Mouse (Mus musculus): ENCODE results near the gene Gm20388.

- TF ChIP-seq TAL1 (IDR thresholded peaks at IDR 0.05; ENCODE audit: low read length): no peak
- no peak for TF ChIP-seq GATA1 (IDR thresholded peaks at IDR 0.05; ENCODE audit: low read length)
Observed at GRCm38 (mm10) chr8:124020439-124021236, 4110.0 kb downstream of the Gm20388 start.

Data from erythroblast, embryonic 14.5 days (primary cell).